Mouse (Mus musculus): ENCODE measurements around the gene Rcn3. TPM values are rescaled to one million over a fixed set of nuclear protein-coding genes. Genes with fewer than 3 reads are reported as not detected.
"Not testable (repeated sequence)": the region's sequence is repeated elsewhere in the genome, so short reads cannot be mapped to it uniquely, and the experiment has no call there.

Rcn3 gene
- polyA plus RNA-seq, 1 experiment, result 123 TPM

GRCm38 (mm10) chr7:45097479-45097878 lies 5.5 kb upstream of the Rcn3 start:
- Histone ChIP-seq H3K79me2 (ENCODE audit: control insufficient read depth, insufficient read depth) (no peaks in the 10 kb centered on the region), H3K4me3 (no peak overlapping the region), H3K4me2 (ENCODE audit: low read depth) (no peak overlapping the region), H3ac (ENCODE audit: control insufficient read depth, insufficient read length) (no peak overlapping the region), H3K36me3 (ENCODE audit: control insufficient read depth, insufficient read depth) (no peaks in the 10 kb centered on the region), H3K27me3 (ENCODE audit: control insufficient read depth, insufficient read depth, insufficient read length) (no peaks in the 10 kb centered on the region)
- no peak for TF ChIP-seq MYOG (IDR thresholded peaks at IDR 0.05; ENCODE audit: control insufficient read depth in 1 of 3, insufficient read depth in 1 of 3, insufficient read length in 2 of 3, low read depth in 2 of 3)
- no peak for TF ChIP-seq E2F4 (IDR thresholded peaks at IDR 0.05; ENCODE audit: insufficient read depth)
- TF ChIP-seq TCF12 (IDR thresholded peaks at IDR 0.05; ENCODE audit: insufficient read depth, poor library complexity, severe bottlenecking), result no peak
- no peak for TF ChIP-seq SRF (IDR thresholded peaks at IDR 0.05; ENCODE audit: control insufficient read depth, insufficient read length, low read depth)
- no peak for TF ChIP-seq POLR2A (IDR thresholded peaks at IDR 0.05; ENCODE audit: insufficient read length, low read depth)
- TF ChIP-seq REST (IDR thresholded peaks at IDR 0.05; ENCODE audit: insufficient read depth, insufficient read length), result no peak
- no peak for TF ChIP-seq TCF3 (IDR thresholded peaks at IDR 0.05; ENCODE audit: insufficient read length, low read depth)
- no peak for TF ChIP-seq USF1 (IDR thresholded peaks at IDR 0.05; ENCODE audit: low read depth)
- no peak for TF ChIP-seq CEBPB (IDR thresholded peaks at IDR 0.05; ENCODE audit: insufficient read depth, poor library complexity, severe bottlenecking)
- TF ChIP-seq MAX (IDR thresholded peaks at IDR 0.05; ENCODE audit: low read depth), result no peak

- not testable (repeated sequence) for H3K4me3 ChIP-seq; H3K27me3 ChIP-seq (ENCODE audit: control insufficient read depth, insufficient read depth, insufficient read length); H3K36me3 ChIP-seq (ENCODE audit: control insufficient read depth, insufficient read depth); H3ac ChIP-seq (ENCODE audit: control insufficient read depth, insufficient read length); H3K4me2 ChIP-seq (ENCODE audit: low read depth); H3K79me2 ChIP-seq (ENCODE audit: control insufficient read depth, insufficient read depth)
These were observed 3.9 kb upstream of the Rcn3 start for GRCm38 (mm10) chr7:45095965-45096364.

- H3ac ChIP-seq (ENCODE audit: control insufficient read depth, insufficient read length), result no peak overlapping the region
- no peaks in the 10 kb centered on the region for H3K79me2 ChIP-seq (ENCODE audit: control insufficient read depth, insufficient read depth)
- no peaks in the 10 kb centered on the region for H3K27me3 ChIP-seq (ENCODE audit: control insufficient read depth, insufficient read depth, insufficient read length)
- H3K4me3 ChIP-seq, result no peak overlapping the region
- H3K4me2 ChIP-seq (ENCODE audit: low read depth), result no peak overlapping the region
- TF ChIP-seq TCF3 (IDR thresholded peaks at IDR 0.05; ENCODE audit: insufficient read length, low read depth) (no peak), SRF (IDR thresholded peaks at IDR 0.05; ENCODE audit: control insufficient read depth, insufficient read length, low read depth) (no peak)
- no peaks in the 10 kb centered on the region for H3K36me3 ChIP-seq (ENCODE audit: control insufficient read depth, insufficient read depth)
These were observed 3.3 kb upstream of the Rcn3 start for GRCm38 (mm10) chr7:45095367-45095766.

- TF ChIP-seq MYOG (IDR thresholded peaks at IDR 0.05; ENCODE audit: control insufficient read depth in 1 of 3, insufficient read depth in 1 of 3, insufficient read length in 2 of 3, low read depth in 2 of 3) (no peak), SRF (IDR thresholded peaks at IDR 0.05; ENCODE audit: control insufficient read depth, insufficient read length, low read depth) (no peak), MYOD1 (IDR thresholded peaks at IDR 0.05; ENCODE audit: control insufficient read depth in 1 of 3, insufficient read length in 2 of 3, low read depth in 2 of 3) (no peak), REST (IDR thresholded peaks at IDR 0.05; ENCODE audit: insufficient read depth, insufficient read length) (no peak), E2F4 (IDR thresholded peaks at IDR 0.05; ENCODE audit: insufficient read depth) (no peak), POLR2A (IDR thresholded peaks at IDR 0.05; ENCODE audit: insufficient read length, low read depth) (no peak), MAX (IDR thresholded peaks at IDR 0.05; ENCODE audit: low read depth) (no peak), USF1 (IDR thresholded peaks at IDR 0.05; ENCODE audit: low read depth) (no peak), POLR2AphosphoS2 (IDR thresholded peaks at IDR 0.05; ENCODE audit: insufficient read length, low read depth) (no peak), TCF12 (IDR thresholded peaks at IDR 0.05; ENCODE audit: insufficient read depth, poor library complexity, severe bottlenecking) (no peak), CEBPB (IDR thresholded peaks at IDR 0.05; ENCODE audit: insufficient read depth, poor library complexity, severe bottlenecking) (no peak), TCF3 (IDR thresholded peaks at IDR 0.05; ENCODE audit: insufficient read length, low read depth) (no peak)
- H3K79me2 ChIP-seq (ENCODE audit: control insufficient read depth, insufficient read depth), result no peaks in the 10 kb centered on the region
- H3ac ChIP-seq (ENCODE audit: control insufficient read depth, insufficient read length), result no peak overlapping the region
- H3K27me3 ChIP-seq (ENCODE audit: control insufficient read depth, insufficient read depth, insufficient read length), result no peaks in the 10 kb centered on the region
- no peak overlapping the region for H3K4me3 ChIP-seq
- H3K36me3 ChIP-seq (ENCODE audit: control insufficient read depth, insufficient read depth), result no peaks in the 10 kb centered on the region
- no peak overlapping the region for H3K4me2 ChIP-seq (ENCODE audit: low read depth)
These were observed 2.1 kb upstream of the Rcn3 start for GRCm38 (mm10) chr7:45094121-45094520.

GRCm38 (mm10) chr7:45093516-45093905 lies 1.5 kb upstream of the Rcn3 start:
- no peaks in the 10 kb centered on the region for H3K27me3 ChIP-seq (ENCODE audit: control insufficient read depth, insufficient read depth, insufficient read length)
- no peak overlapping the region for H3ac ChIP-seq (ENCODE audit: control insufficient read depth, insufficient read length)
- H3K36me3 ChIP-seq (ENCODE audit: control insufficient read depth, insufficient read depth), result no peaks in the 10 kb centered on the region
- no peak overlapping the region for H3K4me2 ChIP-seq (ENCODE audit: low read depth)
- H3K79me2 ChIP-seq (ENCODE audit: control insufficient read depth, insufficient read depth), result no peaks in the 10 kb centered on the region
- no peak for TF ChIP-seq MAX (IDR thresholded peaks at IDR 0.05; ENCODE audit: low read depth)
- no peak for TF ChIP-seq MYOD1 (IDR thresholded peaks at IDR 0.05; ENCODE audit: control insufficient read depth in 1 of 3, insufficient read length in 2 of 3, low read depth in 2 of 3)
- TF ChIP-seq USF1 (IDR thresholded peaks at IDR 0.05; ENCODE audit: low read depth), result no peak
- TF ChIP-seq E2F4 (IDR thresholded peaks at IDR 0.05; ENCODE audit: insufficient read depth), result no peak
- H3K4me3 ChIP-seq, result no peak overlapping the region

All from myocyte (in vitro differentiated cells).